Mouse (Mus musculus) forebrain, embryonic 12.5 days (tissue): ENCODE results near the gene Snrpa1. TPM values are rescaled to one million over a fixed set of nuclear protein-coding genes. Genes with fewer than 3 reads are reported as not detected.

Experiments used
- ATAC-seq: fragments of 200-750 bp; cut with Nextera tagmentation; 2 replicates; pipeline ENCODE4 v1.8.0; 2017; ENCODE audit warnings: moderate TSS enrichment; ENCODE audit not compliant: low FRiP score
- H3K27ac ChIP-seq: fragments of 300-500 bp; sonication (generic); 2 replicates; pipeline ENCODE4 v1.5.1; 2016; ENCODE audit warnings: mild to moderate bottlenecking
- H3K27me3 ChIP-seq: fragments of 300-500 bp; sonication (generic); 2 replicates; pipeline ENCODE4 v1.6.1; 2016; ENCODE audit warnings: mild to moderate bottlenecking
- H3K36me3 ChIP-seq: fragments of 300-500 bp; sonication (generic); replicated peaks from 2 replicates; pipeline ENCODE4 v1.6.1; 2016; ENCODE audit warnings: mild to moderate bottlenecking
- H3K4me1 ChIP-seq: fragments of 300-500 bp; sonication (generic); 2 replicates; pipeline ENCODE4 v1.6.1; 2016
- H3K4me2 ChIP-seq: fragments of 300-500 bp; sonication (generic); 2 replicates; pipeline ENCODE4 v1.6.1; 2016; ENCODE audit warnings: mild to moderate bottlenecking, moderate library complexity
- H3K4me3 ChIP-seq: fragments of 300-500 bp; sonication (generic); replicated peaks from 2 replicates; pipeline ENCODE4 v1.5.1; 2016; ENCODE audit warnings: mild to moderate bottlenecking
- H3K9ac ChIP-seq: fragments of 300-500 bp; sonication (generic); 2 replicates; pipeline ENCODE4 v1.6.1; 2016; ENCODE audit warnings: mild to moderate bottlenecking
- H3K9me3 ChIP-seq: fragments of 300-500 bp; sonication (generic); 2 replicates; pipeline ENCODE4 v1.6.1; 2016
- WGBS: fragments of 180-500 bp; shearing (Covaris S2); methylation state at CpG from one replicate; pipeline ENCODE4 v1.1.7; 2016; 5-methylcytosine and 5-hydroxymethylcytosine counted together
- polyA plus RNA-seq: library from polyadenylated mRNA; unstranded; fragments of >200 nt; fragmentation: Nextera tagmentation; extraction: Ambion mirVana; gene quantifications from 2 replicates; pipeline ENCODE4 v1.2.1, GENCODE M21; 2016

Snrpa1 gene
- polyA plus RNA-seq, 1 experiment from 2014 or later = 231 TPM

DNA sequence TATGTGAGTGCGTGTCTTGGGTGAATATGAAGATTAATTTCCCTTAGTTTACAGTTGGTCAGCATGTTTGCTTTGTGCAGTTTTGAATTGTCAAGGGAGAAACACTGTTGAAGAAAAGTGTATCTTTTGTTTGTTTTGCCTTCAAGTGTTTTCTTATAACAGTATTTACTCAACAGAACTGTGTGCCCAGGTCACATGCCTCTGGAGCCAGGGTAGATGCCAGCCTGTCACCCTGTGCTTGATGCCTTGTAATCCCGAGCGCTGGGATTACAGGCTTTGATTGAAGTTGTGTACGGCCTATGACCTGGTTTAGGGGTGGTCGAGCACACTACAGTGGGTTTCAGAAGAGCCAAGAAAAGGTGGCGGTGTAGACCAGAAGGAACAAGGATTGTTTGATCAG lies 25.0 kb downstream of the Snrpa1 start:
- no peak for ATAC-seq
- Histone ChIP-seq H3K4me1 (peaks cover 17% of the 10 kb centered on the region), H3K4me3 (no peak overlapping the region), H3K9ac (no peak overlapping the region), H3K27ac (no peak overlapping the region), H3K4me2 (no peak overlapping the region), H3K9me3 (no peaks in the 10 kb centered on the region), H3K36me3 (peaks cover 65% of the 10 kb centered on the region), H3K27me3 (no peaks in the 10 kb centered on the region)
- 92% methylated on average over 6 of the region's 6 CpGs for WGBS

- Histone ChIP-seq H3K4me1 (peaks cover 14% of the 10 kb centered on the region), H3K36me3 (peaks cover 71% of the 10 kb centered on the region), H3K9me3 (no peaks in the 10 kb centered on the region), H3K4me2 (no peak overlapping the region), H3K9ac (no peak overlapping the region), H3K27me3 (no peaks in the 10 kb centered on the region), H3K4me3 (no peak overlapping the region), H3K27ac (no peak overlapping the region)
- WGBS = 86% methylated on average over 7 of the region's 7 CpGs
- no peak for ATAC-seq
These were observed 25.7 kb downstream of the Snrpa1 start for GRCm38 (mm10) chr7:66084546-66084945.

DNA sequence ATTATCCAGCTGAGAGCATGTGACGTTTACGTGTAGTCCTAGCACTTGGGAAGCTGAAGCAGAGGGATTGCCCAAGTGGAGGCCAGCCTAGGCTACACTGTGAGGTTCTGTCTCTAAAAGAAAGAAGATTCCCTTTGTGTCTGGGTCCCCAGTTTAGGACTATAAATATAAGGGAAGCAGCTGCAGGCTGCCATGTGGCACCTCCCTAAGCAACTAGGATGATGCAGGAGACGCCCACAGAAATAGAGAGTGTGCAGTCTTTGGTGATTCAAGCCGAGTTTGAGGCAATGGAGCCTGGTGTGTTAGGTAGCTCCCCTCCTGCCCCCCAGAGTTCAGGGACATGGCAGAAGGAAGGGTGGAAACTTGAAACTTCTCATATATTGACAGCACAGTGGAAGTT lies 28.8 kb downstream of the Snrpa1 start:
- H3K36me3 ChIP-seq = peaks cover 88% of the 10 kb centered on the region
- WGBS = 91% methylated on average over 4 of the region's 4 CpGs
- no peak overlapping the region for H3K4me3 ChIP-seq
- no peaks in the 10 kb centered on the region for H3K27me3 ChIP-seq
- H3K9me3 ChIP-seq = no peaks in the 10 kb centered on the region
- no peak overlapping the region for H3K9ac ChIP-seq
- no peak overlapping the region for H3K27ac ChIP-seq
- H3K4me1 ChIP-seq = no peaks in the 10 kb centered on the region
- no peak overlapping the region for H3K4me2 ChIP-seq
- no peak for ATAC-seq

GRCm38 (mm10) chr7:66088077-66088476 lies 29.3 kb downstream of the Snrpa1 start:
- WGBS = 87% methylated on average over 2 of the region's 2 CpGs
- H3K27me3 ChIP-seq = no peaks in the 10 kb centered on the region
- no peaks in the 10 kb centered on the region for H3K9me3 ChIP-seq
- H3K9ac ChIP-seq = no peak overlapping the region
- H3K4me3 ChIP-seq = no peak overlapping the region
- no peak for ATAC-seq
- H3K36me3 ChIP-seq = peaks cover 84% of the 10 kb centered on the region
- no peak overlapping the region for H3K27ac ChIP-seq
- no peaks in the 10 kb centered on the region for H3K4me1 ChIP-seq
- no peak overlapping the region for H3K4me2 ChIP-seq

DNA sequence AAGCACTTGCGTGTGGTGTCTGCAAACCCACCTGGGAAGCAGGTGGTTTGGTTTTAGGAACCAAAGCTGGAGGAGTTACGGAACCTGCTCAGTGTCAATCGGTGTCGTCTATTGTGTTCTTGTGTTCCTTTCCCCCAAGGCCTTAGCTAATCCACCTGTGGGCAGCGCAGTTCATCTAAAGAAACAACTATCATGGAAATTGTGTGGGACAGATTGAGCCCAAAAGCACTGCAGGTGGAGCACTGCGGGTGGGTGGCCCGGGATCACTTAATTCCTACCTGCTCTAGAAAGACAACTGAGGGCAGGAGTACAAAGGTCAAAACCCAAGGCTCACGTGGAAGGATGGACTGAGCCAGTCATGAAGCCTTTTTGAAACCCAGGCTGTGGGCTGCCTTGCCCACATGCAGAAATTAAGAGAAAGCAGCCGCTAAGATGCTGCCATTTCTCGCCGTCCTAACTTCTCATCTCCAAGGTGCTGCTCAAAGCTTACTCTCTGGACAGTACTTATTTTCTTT lies 31.9 kb downstream of the Snrpa1 start:
- H3K36me3 ChIP-seq = peaks cover 59% of the 10 kb centered on the region

GRCm38 (mm10) chr7:66091553-66091952 lies 32.8 kb downstream of the Snrpa1 start:
- no peaks in the 10 kb centered on the region for H3K4me1 ChIP-seq
- no peak overlapping the region for H3K27ac ChIP-seq
- no peak overlapping the region for H3K9ac ChIP-seq
- WGBS = 93% methylated on average over 7 of the region's 7 CpGs
- H3K4me2 ChIP-seq = no peak overlapping the region
- ATAC-seq = no peak
- H3K9me3 ChIP-seq = no peaks in the 10 kb centered on the region
- H3K4me3 ChIP-seq = no peak overlapping the region
- peaks cover 51% of the 10 kb centered on the region for H3K36me3 ChIP-seq
- no peaks in the 10 kb centered on the region for H3K27me3 ChIP-seq

More for the DNA sequence above, 31.9 kb downstream of the Snrpa1 start:
- Histone ChIP-seq H3K9me3 (no peaks in the 10 kb centered on the region), H3K4me2 (no peak overlapping the region), H3K4me1 (no peaks in the 10 kb centered on the region), H3K27ac (no peak overlapping the region), H3K4me3 (no peak overlapping the region), H3K9ac (no peak overlapping the region), H3K27me3 (no peaks in the 10 kb centered on the region)
- no peak for ATAC-seq
- 76% methylated on average over 11 of the region's 11 CpGs for WGBS

GRCm38 (mm10) chr7:66092656-66093055 lies 33.9 kb downstream of the Snrpa1 start:
- Histone ChIP-seq H3K9me3 (no peaks in the 10 kb centered on the region), H3K4me2 (no peak overlapping the region), H3K36me3 (peaks cover 39% of the 10 kb centered on the region), H3K27ac (no peak overlapping the region), H3K9ac (no peak overlapping the region), H3K27me3 (no peaks in the 10 kb centered on the region), H3K4me3 (no peak overlapping the region), H3K4me1 (no peaks in the 10 kb centered on the region)
- ATAC-seq = no peak
- WGBS = 90% methylated on average over 8 of the region's 8 CpGs

GRCm38 (mm10) chr7:66094141-66094540 lies 35.3 kb downstream of the Snrpa1 start:
- Histone ChIP-seq H3K4me1 (no peaks in the 10 kb centered on the region), H3K36me3 (peaks cover 26% of the 10 kb centered on the region), H3K9ac (no peak overlapping the region), H3K4me2 (no peak overlapping the region), H3K27ac (no peak overlapping the region), H3K27me3 (no peaks in the 10 kb centered on the region), H3K4me3 (no peak overlapping the region), H3K9me3 (no peaks in the 10 kb centered on the region)
- ATAC-seq = no peak
- 74% methylated on average over 5 of the region's 5 CpGs for WGBS

GRCm38 (mm10) chr7:66098803-66099202 lies 40.0 kb downstream of the Snrpa1 start:
- 83% methylated on average over 7 of the region's 7 CpGs for WGBS
- H3K4me3 ChIP-seq = no peak overlapping the region
- ATAC-seq = no peak
- H3K36me3 ChIP-seq = no peaks in the 10 kb centered on the region
- no peaks in the 10 kb centered on the region for H3K4me1 ChIP-seq
- H3K9me3 ChIP-seq = no peaks in the 10 kb centered on the region
- H3K27me3 ChIP-seq = peaks cover 11% of the 10 kb centered on the region; the same call in 1 of the 2 replicates
- no peak overlapping the region for H3K9ac ChIP-seq
- no peak overlapping the region for H3K4me2 ChIP-seq
- H3K27ac ChIP-seq = no peak overlapping the region

GRCm38 (mm10) chr7:66101866-66102265 lies 43.1 kb downstream of the Snrpa1 start:
- Histone ChIP-seq H3K27me3 (peaks cover 30% of the 10 kb centered on the region; the same call in 1 of the 2 replicates), H3K4me2 (no peak overlapping the region), H3K9me3 (no peaks in the 10 kb centered on the region), H3K4me3 (no peak overlapping the region), H3K9ac (no peak overlapping the region), H3K36me3 (no peaks in the 10 kb centered on the region), H3K4me1 (no peaks in the 10 kb centered on the region), H3K27ac (no peak overlapping the region)
- no peak for ATAC-seq
- WGBS = 3% methylated on average over 4 of the region's 4 CpGs

GRCm38 (mm10) chr7:66104531-66104930 lies 45.7 kb downstream of the Snrpa1 start:
- WGBS = 94% methylated on average over 5 of the region's 5 CpGs
- Histone ChIP-seq H3K9ac (no peak overlapping the region), H3K36me3 (no peaks in the 10 kb centered on the region), H3K4me2 (no peak overlapping the region), H3K27ac (no peak overlapping the region), H3K4me3 (no peak overlapping the region), H3K27me3 (peaks cover 40% of the 10 kb centered on the region), H3K9me3 (no peaks in the 10 kb centered on the region), H3K4me1 (peaks cover 5% of the 10 kb centered on the region; the same call in 1 of the 2 replicates)
- ATAC-seq = no peak

DNA sequence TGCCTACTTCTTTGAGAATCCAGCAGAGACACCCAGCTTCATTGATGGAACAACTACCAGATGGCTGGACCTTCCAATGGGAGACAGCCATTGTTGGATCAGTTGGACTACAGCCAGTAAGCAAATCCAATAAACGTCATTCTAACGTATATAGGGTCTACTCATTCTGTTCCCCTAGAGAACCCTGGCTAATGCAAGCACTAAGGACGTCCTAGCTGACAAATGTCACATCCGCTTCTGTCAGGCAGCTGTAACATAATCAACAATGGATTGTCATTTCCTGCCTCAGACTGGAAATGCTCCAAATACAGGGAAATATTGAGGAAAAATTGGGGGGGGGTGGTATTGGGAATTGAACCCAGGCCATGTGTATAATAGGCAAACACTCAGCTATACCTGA lies 47.0 kb downstream of the Snrpa1 start:
- no peak for ATAC-seq
- Histone ChIP-seq H3K4me3 (no peak overlapping the region), H3K27ac (no peak overlapping the region), H3K4me2 (no peak overlapping the region), H3K9ac (no peak overlapping the region), H3K36me3 (no peaks in the 10 kb centered on the region), H3K9me3 (no peaks in the 10 kb centered on the region), H3K4me1 (peaks cover 5% of the 10 kb centered on the region), H3K27me3 (peaks cover 38% of the 10 kb centered on the region)
- WGBS = 85% methylated on average over 4 of the region's 4 CpGs

- H3K36me3 ChIP-seq = no peaks in the 10 kb centered on the region
- no peak overlapping the region for H3K4me3 ChIP-seq
- WGBS = 74% methylated on average over 7 of the region's 7 CpGs
- peaks cover 14% of the 10 kb centered on the region for H3K4me1 ChIP-seq
- H3K27me3 ChIP-seq = peaks cover 33% of the 10 kb centered on the region
- ATAC-seq = no peak
- H3K27ac ChIP-seq = no peak overlapping the region
- no peak overlapping the region for H3K9ac ChIP-seq
- H3K4me2 ChIP-seq = no peak overlapping the region
- H3K9me3 ChIP-seq = no peaks in the 10 kb centered on the region
These were observed 47.8 kb downstream of the Snrpa1 start for GRCm38 (mm10) chr7:66106581-66107056.
